In genomic region chr10:58322361-58323027, GRCm38 (mm10) we compare ENCODE assay signal across 8 mouse cellular contexts. TPM values are rescaled to one million over a fixed set of nuclear protein-coding genes. Genes with fewer than 3 reads are reported as not detected.
DNase-seq lines count a peak whose midpoint lies in the region; ATAC-seq and TF ChIP-seq lines count a peak whose summit lies in the region.

No protein-coding gene starts in this region.

- peak overlapping the region; percentile 2 for H3K4me3 ChIP-seq in liver, adult 2 months (ENCODE audit: insufficient read depth, low read depth, low read length)
- H3K4me3 ChIP-seq in embryonic facial prominence, embryonic 11.5 days (ENCODE audit: low read depth, low read length): peak overlapping the region; percentile 79
- peak overlapping the region; percentile 76 for H3K4me3 ChIP-seq in intestine, embryonic 16.5 days (ENCODE audit: low read length)
- peak overlapping the region; percentile 90 for H3K4me3 ChIP-seq in neural tube, embryonic 15.5 days (replicated peaks)

- H3K27me3 ChIP-seq in liver, adult 2 months (ENCODE audit: control insufficient read depth, insufficient read depth, low read length): no peaks in the 10 kb centered on the region
- H3K27me3 ChIP-seq in embryonic facial prominence, embryonic 11.5 days (ENCODE audit: control insufficient read depth, insufficient read depth, low read length): no peaks in the 10 kb centered on the region
- no peaks in the 10 kb centered on the region for H3K27me3 ChIP-seq in intestine, embryonic 16.5 days (replicated peaks; ENCODE audit: control insufficient read depth, insufficient read depth, low read length)
- no peaks in the 10 kb centered on the region for H3K27me3 ChIP-seq in neural tube, embryonic 15.5 days (replicated peaks)

- H3K36me3 ChIP-seq in liver, adult 2 months (ENCODE audit: control insufficient read depth, insufficient read depth, low read length): no peaks in the 10 kb centered on the region
- no peaks in the 10 kb centered on the region for H3K36me3 ChIP-seq in embryonic facial prominence, embryonic 11.5 days (replicated peaks; ENCODE audit: control insufficient read depth, insufficient read depth, low read depth, low read length)
- H3K36me3 ChIP-seq in intestine, embryonic 16.5 days (ENCODE audit: control insufficient read depth, insufficient read depth, low read length): no peaks in the 10 kb centered on the region
- H3K36me3 ChIP-seq in neural tube, embryonic 15.5 days: no peaks in the 10 kb centered on the region

- 20% methylated on average over 6 of the region's 6 CpGs for whole genome bisulfite sequencing in liver, adult 2 months
- WGBS in embryonic facial prominence, embryonic 11.5 days: 34% methylated on average over 6 of the region's 6 CpGs
- 29% methylated on average over 6 of the region's 6 CpGs for WGBS in intestine, embryonic 16.5 days
- 36% methylated on average over 6 of the region's 6 CpGs for WGBS in neural tube, embryonic 15.5 days

- no peaks in the 10 kb centered on the region for H3K9me3 ChIP-seq in embryonic facial prominence, embryonic 11.5 days (replicated peaks; ENCODE audit: control insufficient read depth, low read length)
- no peaks in the 10 kb centered on the region for H3K9me3 ChIP-seq in intestine, embryonic 16.5 days (ENCODE audit: control insufficient read depth, low read length)
- H3K9me3 ChIP-seq in neural tube, embryonic 15.5 days (replicated peaks): no peaks in the 10 kb centered on the region

- TF ChIP-seq CTCF in liver, adult 2 months (IDR thresholded peaks at IDR 0.05; ENCODE audit: low read depth, low read length): no peak

- DNase-seq in liver, adult 2 months (ENCODE audit: extremely low read depth, low read depth, low spot score): no peak
- no peak for DNase-seq in liver
- no peak for DNase-seq in embryonic facial prominence, embryonic 11.5 days (ENCODE audit: low spot score)
- no peak for DNase-seq in frontal cortex, postnatal 14 days (ENCODE audit: low spot score in 2 of 2)
- no peak for DNase-seq in cerebellum, adult 18-20 months
- DNase-seq in kidney, postnatal 14 days: no peak

- H3K4me2 ChIP-seq in embryonic facial prominence, embryonic 11.5 days (ENCODE audit: low read depth, low read length): peak overlapping the region; percentile 35
- H3K4me2 ChIP-seq in intestine, embryonic 16.5 days (ENCODE audit: low read depth, low read length): peak overlapping the region; percentile 56
- H3K4me2 ChIP-seq in neural tube, embryonic 15.5 days: peak overlapping the region; percentile 65

- no peak for TF ChIP-seq POLR2A in liver, adult 2 months (IDR thresholded peaks at IDR 0.05; ENCODE audit: extremely low read depth, insufficient read depth, low read length)

- no peak for ATAC-seq in embryonic facial prominence, embryonic 11.5 days (replicated peaks; ENCODE audit: insufficient number of reproducible peaks, low FRiP score, low TSS enrichment, low read depth)
- no peak for ATAC-seq in intestine, embryonic 16.5 days
- no peak for ATAC-seq in neural tube, embryonic 15.5 days (ENCODE audit: low FRiP score)

- H3K27ac ChIP-seq in liver, adult 2 months (replicated peaks; ENCODE audit: insufficient read depth, low read depth, low read length): peak overlapping the region; percentile 19
- H3K27ac ChIP-seq in embryonic facial prominence, embryonic 11.5 days (replicated peaks; ENCODE audit: low read depth, low read length): no peak overlapping the region
- H3K27ac ChIP-seq in intestine, embryonic 16.5 days (ENCODE audit: low read length): peak overlapping the region; percentile 93
- H3K27ac ChIP-seq in neural tube, embryonic 15.5 days (replicated peaks): peak overlapping the region; percentile 88

- peak overlapping the region; percentile 1; the same call in 1 of the 2 replicates for H3K9ac ChIP-seq in liver, adult 2 months (ENCODE audit: low read depth, low read length)
- H3K9ac ChIP-seq in embryonic facial prominence, embryonic 11.5 days (replicated peaks; ENCODE audit: low read length): peak overlapping the region; percentile 53
- peak overlapping the region; percentile 64 for H3K9ac ChIP-seq in intestine, embryonic 16.5 days (ENCODE audit: low read depth, low read length)
- peak overlapping the region; percentile 36; the same call in 1 of the 2 replicates for H3K9ac ChIP-seq in neural tube, embryonic 15.5 days (replicated peaks)

- peaks cover 2% of the 10 kb centered on the region; the same call in 1 of the 2 replicates for H3K79me2 ChIP-seq in liver, adult 2 months (ENCODE audit: control insufficient read depth, insufficient read depth, low read length)

- H3K4me1 ChIP-seq in liver, adult 2 months (ENCODE audit: control insufficient read depth, insufficient read depth, low read length): no peaks in the 10 kb centered on the region
- no peaks in the 10 kb centered on the region for H3K4me1 ChIP-seq in embryonic facial prominence, embryonic 11.5 days (ENCODE audit: control insufficient read depth, insufficient read depth, low read length)
- peaks cover 18% of the 10 kb centered on the region for H3K4me1 ChIP-seq in intestine, embryonic 16.5 days (ENCODE audit: control insufficient read depth, insufficient read depth, low read length)
- peaks cover 27% of the 10 kb centered on the region for H3K4me1 ChIP-seq in neural tube, embryonic 15.5 days

RNA-seq across cellular contexts. Expression of gene Lims1, which starts 0.8 kb away (rescaled TPM):
- 18.2 and 19.7 TPM in 2 replicates for total RNA-seq in liver, adult 2 months (2014; rRNA removed)
- polyA plus RNA-seq in liver, adult 2 months (2012; rRNA removed): 2.7 and 5.5 TPM in 2 replicates
- 89.2 and 103 TPM in 2 replicates for polyA plus RNA-seq in embryonic facial prominence, embryonic 11.5 days (2014; fragmentation: Nextera tagmentation; extraction: Ambion mirVana)
- polyA plus RNA-seq in intestine, embryonic 16.5 days (2015; fragmentation: Nextera tagmentation; extraction: Ambion mirVana): 120 and 124 TPM in 2 replicates
- polyA plus RNA-seq in neural tube, embryonic 15.5 days (2015; fragmentation: Nextera tagmentation; extraction: Ambion mirVana): 56.6 and 86.2 TPM in 2 replicates

Comparison
In these comparisons a context has a peak if more than half of its experiments do, and no peak if none do; other contexts are left out.
1. H3K4me3 ChIP-seq: peak in every context shown above with its lines; median percentile 90 in neural tube, embryonic 15.5 days; 79 in embryonic facial prominence, embryonic 11.5 days; 76 in intestine, embryonic 16.5 days; 2 in liver, adult 2 months.
2. H3K9ac ChIP-seq: peak in every context shown above with its lines; median percentile 64 in intestine, embryonic 16.5 days; 53 in embryonic facial prominence, embryonic 11.5 days; 36 in neural tube, embryonic 15.5 days; 1 in liver, adult 2 months.